Comparison of ENCODE assay signal across 8 mouse cellular contexts in the genomic region with DNA sequence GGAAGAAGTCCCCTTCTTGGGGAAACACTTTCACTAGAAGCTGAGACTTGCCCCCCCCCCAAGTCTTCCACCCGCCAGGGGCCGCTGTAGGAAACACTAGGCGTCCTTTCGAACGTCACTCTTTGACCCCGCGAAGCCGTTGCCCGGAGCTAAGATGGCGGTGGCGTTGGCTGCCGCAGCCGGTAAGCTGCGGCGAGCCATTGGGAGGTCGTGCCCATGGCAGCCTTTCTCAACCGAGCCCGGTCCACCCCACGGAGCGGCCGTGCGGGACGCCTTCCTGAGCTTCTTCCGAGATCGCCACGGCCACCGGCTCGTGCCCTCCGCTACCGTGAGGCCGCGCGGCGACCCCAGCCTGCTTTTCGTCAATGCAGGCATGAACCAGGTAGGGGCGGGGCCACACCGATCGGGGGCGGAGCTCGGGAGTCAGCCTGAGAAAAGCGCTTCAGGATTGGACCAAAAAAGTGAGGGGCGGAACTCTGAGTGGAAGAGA. TPM values are rescaled to one million over a fixed set of nuclear protein-coding genes. Genes with fewer than 3 reads are reported as not detected.
DNase-seq lines count a peak whose midpoint lies in the region; ATAC-seq lines count a peak whose summit lies in the region.

TSS of gene Aars2 (plus strand) at position 142 of the 490 bp plus-strand sequence.

- under 1% methylated on average over 42 of the region's 42 CpGs for WGBS in heart, embryonic 14.5 days
- WGBS in liver, embryonic 13.5 days (ENCODE audit: insufficient replicate concordance), result under 1% methylated on average over 42 of the region's 42 CpGs
- under 1% methylated on average over 42 of the region's 42 CpGs for WGBS in stomach, embryonic 16.5 days

- H3K27ac ChIP-seq in brown adipose tissue, adult 24 weeks (replicated peaks; ENCODE audit: low read depth, low read length), result peak within 1 kb of the TSS; percentile 92
- H3K27ac ChIP-seq in heart, embryonic 14.5 days (replicated peaks in 1 of 2; ENCODE audit: control insufficient read depth in 1 of 2, insufficient read depth in 1 of 2, low read depth in 2 of 2, low read length in 2 of 2), result peak within 1 kb of the TSS; percentile 85 to 87
- peak within 1 kb of the TSS; percentile 63 for H3K27ac ChIP-seq in liver, embryonic 13.5 days
- H3K27ac ChIP-seq in stomach, embryonic 16.5 days (ENCODE audit: low read length), result peak within 1 kb of the TSS; percentile 85

- peak; percentile 87 for ATAC-seq in heart, embryonic 14.5 days (ENCODE audit: insufficient number of reproducible peaks, insufficient read depth, low FRiP score, low read depth)
- ATAC-seq in liver, embryonic 13.5 days (ENCODE audit: low read depth), result peak; percentile 90
- peak; percentile 93 for ATAC-seq in stomach, embryonic 16.5 days (ENCODE audit: insufficient read depth, low FRiP score)

- peaks cover 30% of the 10 kb centered on the region for H3K36me3 ChIP-seq in heart, embryonic 14.5 days (ENCODE audit: control insufficient read depth, insufficient read depth, low read length)
- H3K36me3 ChIP-seq in liver, embryonic 13.5 days, result peaks cover 26% of the 10 kb centered on the region
- 0 out of 2 replicates have a peak, but pooled peaks cover 6% of the 10 kb centered on the region for H3K36me3 ChIP-seq in stomach, embryonic 16.5 days (ENCODE audit: control insufficient read depth, insufficient read depth, low read length)

- H3K4me3 ChIP-seq in brown adipose tissue, adult 24 weeks (ENCODE audit: insufficient read depth, low read depth, low read length), result peak within 1 kb of the TSS; percentile 100
- peak within 1 kb of the TSS; percentile 87 to 97 for H3K4me3 ChIP-seq in heart, embryonic 14.5 days (ENCODE audit: control insufficient read depth in 1 of 2, insufficient read depth in 1 of 2, low read depth in 1 of 2, low read length in 2 of 2)
- peak within 1 kb of the TSS; percentile 76 for H3K4me3 ChIP-seq in liver, embryonic 13.5 days (replicated peaks)
- peak within 1 kb of the TSS; percentile 78 for H3K4me3 ChIP-seq in stomach, embryonic 16.5 days (replicated peaks; ENCODE audit: low read length)

- peak; percentile 97 for DNase-seq in CD4-positive, CD25-positive, alpha-beta regulatory T cell, adult 2 months (ENCODE audit: low read depth, low spot score)
- DNase-seq in fat pad, adult 2 months (ENCODE audit: extremely low read depth, low read depth, low spot score), result peak; percentile 46
- DNase-seq in kidney, postnatal 14 days, result peak; percentile 96
- DNase-seq in liver, embryonic 13.5 days, result peak; percentile 91
- DNase-seq in neural tube, embryonic 10.5 days (ENCODE audit: extremely low spot score, low spot score), result peak; percentile 97

- H3K4me1 ChIP-seq in brown adipose tissue, adult 24 weeks (ENCODE audit: control insufficient read depth, insufficient read depth, insufficient read length, low read length), result peaks cover 2% of the 10 kb centered on the region; the same call in 1 of the 2 replicates
- peaks cover 5 to 11% of the 10 kb centered on the region in 2 experiments for H3K4me1 ChIP-seq in heart, embryonic 14.5 days (ENCODE audit: control insufficient read depth in 2 of 2, insufficient read depth in 2 of 2, low read length in 2 of 2)
- H3K4me1 ChIP-seq in liver, embryonic 13.5 days (replicated peaks), result peaks cover 15% of the 10 kb centered on the region
- peaks cover 11% of the 10 kb centered on the region; the same call in 1 of the 2 replicates for H3K4me1 ChIP-seq in stomach, embryonic 16.5 days (ENCODE audit: control insufficient read depth, insufficient read depth, low read length)

- no peaks in the 10 kb centered on the region for H3K9me3 ChIP-seq in heart, embryonic 14.5 days (ENCODE audit: control insufficient read depth, low read length)
- no peaks in the 10 kb centered on the region for H3K9me3 ChIP-seq in liver, embryonic 13.5 days (replicated peaks)
- H3K9me3 ChIP-seq in stomach, embryonic 16.5 days (replicated peaks; ENCODE audit: control insufficient read depth, low read length), result no peaks in the 10 kb centered on the region

- peak within 1 kb of the TSS; percentile 62 for H3K4me2 ChIP-seq in heart, embryonic 14.5 days (ENCODE audit: low read length)
- peak within 1 kb of the TSS; percentile 55 for H3K4me2 ChIP-seq in liver, embryonic 13.5 days
- H3K4me2 ChIP-seq in stomach, embryonic 16.5 days (ENCODE audit: low read depth, low read length), result peak within 1 kb of the TSS; percentile 57

- H3K27me3 ChIP-seq in heart, embryonic 14.5 days (ENCODE audit: control insufficient read depth, insufficient read depth, low read length), result no peaks in the 10 kb centered on the region
- H3K27me3 ChIP-seq in liver, embryonic 13.5 days, result no peaks in the 10 kb centered on the region
- H3K27me3 ChIP-seq in stomach, embryonic 16.5 days (ENCODE audit: control insufficient read depth, insufficient read depth, low read length), result no peaks in the 10 kb centered on the region

- H3K9ac ChIP-seq in heart, embryonic 14.5 days (ENCODE audit: low read length), result peak within 1 kb of the TSS; percentile 86
- peak within 1 kb of the TSS; percentile 81 for H3K9ac ChIP-seq in liver, embryonic 13.5 days
- H3K9ac ChIP-seq in stomach, embryonic 16.5 days (ENCODE audit: low read length), result peak within 1 kb of the TSS; percentile 92

RNA-seq across cellular contexts. Expression of gene Aars2, which starts in this region (rescaled TPM):
- 16.0 and 16.1 TPM in 2 replicates for polyA plus RNA-seq in brown adipose tissue, adult 24 weeks (2012; ENCODE audit: insufficient read depth, insufficient read length, missing spikeins)
- polyA plus RNA-seq in heart, embryonic 14.5 days (2014; fragmentation: Nextera tagmentation; extraction: Ambion mirVana), result 13.2 and 15.3 TPM in 2 replicates
- polyA plus RNA-seq in liver, embryonic 13.5 days (2015; fragmentation: Nextera tagmentation; extraction: Ambion mirVana), result 8.6 and 9.4 TPM in 2 replicates
- 17.0 and 18.6 TPM in 2 replicates for polyA plus RNA-seq in stomach, embryonic 16.5 days (2015; fragmentation: Nextera tagmentation; extraction: Ambion mirVana)

Comparison
In these comparisons a context has a peak if more than half of its experiments do, and no peak if none do; other contexts are left out.
1. Peak in every context shown above with its lines: DNase-seq, ATAC-seq, H3K4me3 ChIP-seq and H3K27ac ChIP-seq.
2. DNase-seq: peak in every context shown above with its lines; median percentile 97 in CD4-positive, CD25-positive, alpha-beta regulatory T cell, adult 2 months; 97 in neural tube, embryonic 10.5 days; 96 in kidney, postnatal 14 days; 91 in liver, embryonic 13.5 days; 46 in fat pad, adult 2 months.